Mouse (Mus musculus): ENCODE measurements around the gene Dph2.

- TF ChIP-seq POLR2A (IDR thresholded peaks at IDR 0.05; ENCODE audit: control insufficient read depth, extremely low read depth, insufficient read depth, low read length, poor library complexity) (no peak), CTCF (IDR thresholded peaks at IDR 0.05; ENCODE audit: borderline replicate concordance, control insufficient read depth, extremely low read depth, insufficient read depth, low read length, poor library complexity) (no peak)
Measured at GRCm38 (mm10) chr4:117893376-117893775, 1.5 kb upstream of the Dph2 start.
